Mouse (Mus musculus): ENCODE results near the gene Hecw2. TPM values are rescaled to one million over a fixed set of nuclear protein-coding genes. Genes with fewer than 3 reads are reported as not detected.

Hecw2 gene
- polyA plus RNA-seq, 1 experiment from 2014 or later, result 2.2 TPM

DNA sequence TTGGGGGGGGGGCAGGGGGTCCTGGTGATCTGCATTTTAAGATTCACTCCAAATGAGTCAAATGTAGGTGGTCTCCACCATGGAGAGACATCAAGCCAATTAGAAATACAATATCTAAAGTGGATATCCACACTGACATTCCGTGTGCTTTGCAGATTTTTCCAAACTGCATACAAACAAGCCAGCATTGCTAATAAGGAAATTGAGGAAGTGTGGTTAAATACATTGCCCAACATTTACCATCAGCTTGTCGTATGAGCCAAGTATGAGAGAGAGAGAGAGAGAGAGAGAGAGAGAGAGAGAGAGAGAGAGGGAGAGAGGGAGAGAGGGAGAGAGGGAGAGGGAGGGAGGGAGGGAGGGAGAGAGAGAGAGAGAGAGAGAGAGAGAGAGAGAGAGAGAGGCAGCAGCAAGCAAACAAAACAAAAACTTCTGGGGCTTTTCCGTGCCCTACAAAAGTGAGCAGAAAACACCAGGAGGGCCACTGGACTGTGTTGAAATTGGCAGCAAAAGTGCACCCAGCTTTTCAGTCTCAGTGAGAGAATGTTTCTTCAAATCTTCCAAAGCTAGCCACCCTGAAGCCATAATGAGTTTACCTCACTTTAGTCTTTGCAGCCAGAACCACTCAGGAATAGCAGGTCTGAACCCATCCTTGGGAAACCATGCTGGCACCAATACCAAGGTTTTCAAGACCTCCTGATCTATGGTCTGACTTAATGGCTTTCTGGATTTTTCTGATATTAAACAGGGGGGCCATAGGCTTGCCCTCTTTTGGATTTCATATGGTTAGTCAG lies 376.7 kb downstream of the Hecw2 start:
- TF ChIP-seq CTCF (IDR thresholded peaks at IDR 0.05), result no peak
- ChIA-PET CTCF (interaction anchor here (0.6 to 1.7 kb wide), 5 partner anchors 31 to 71 kb away, joined by 3 to 5 read pairs (median 3); no protein-coding TSS in a partner anchor), POLR2A (interaction anchor here (0.6 to 0.8 kb wide), 2 partner anchors 13 to 28 kb away, joined by 3 read pairs; no protein-coding TSS in a partner anchor)
- in situ Hi-C loops (cut with MboI; ENCODE audit: low pct_unique_long_range_greater_than_20kb), result no loop called here
- ATAC-seq (peak; percentile 68), DNase-seq (ENCODE audit: low read depth, low spot score) (no peak)
- no peaks in the 10 kb centered on the region for H3K27me3 ChIP-seq

DNA sequence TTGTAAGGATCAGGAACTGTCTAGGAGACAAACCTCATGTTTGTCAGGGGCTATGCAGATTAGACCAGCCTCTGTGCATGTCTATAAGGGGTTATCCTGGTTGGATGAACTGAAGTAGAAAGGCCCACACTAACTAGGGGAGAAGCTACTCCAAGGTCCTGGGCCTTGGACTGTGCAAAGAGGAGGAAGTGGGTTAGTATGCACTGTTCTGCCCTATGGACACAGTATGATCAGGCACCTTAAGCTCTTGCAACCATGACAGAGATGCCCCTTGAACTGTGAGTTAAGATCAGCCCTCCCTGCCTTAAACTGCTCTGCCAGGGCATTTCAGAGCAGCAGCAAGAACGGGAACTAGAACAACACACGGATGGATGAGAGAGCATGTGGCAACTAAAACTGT lies 378.6 kb downstream of the Hecw2 start:
- no peak for TF ChIP-seq CTCF (IDR thresholded peaks at IDR 0.05)
- H3K27me3 ChIP-seq, result no peaks in the 10 kb centered on the region
- CTCF ChIA-PET, result interaction anchor here (2.2 kb wide), 1 partner anchor 24 kb away, joined by 6 read pairs; no protein-coding TSS in a partner anchor
- ATAC-seq (no peak), DNase-seq (ENCODE audit: low read depth, low spot score) (no peak)
- in situ Hi-C loops (cut with MboI; ENCODE audit: low pct_unique_long_range_greater_than_20kb), result no loop called here
- POLR2A ChIA-PET, result no interaction called here

- ATAC-seq (no peak), DNase-seq (ENCODE audit: low read depth, low spot score) (no peak)
- ChIA-PET CTCF (no interaction called here), POLR2A (no interaction called here)
- H3K27me3 ChIP-seq, result no peaks in the 10 kb centered on the region
- TF ChIP-seq CTCF (IDR thresholded peaks at IDR 0.05), result no peak
- in situ Hi-C loops (cut with MboI; ENCODE audit: low pct_unique_long_range_greater_than_20kb), result no loop called here
Measured at GRCm38 (mm10) chr1:53814077-53814705, 380.8 kb downstream of the Hecw2 start.

DNA sequence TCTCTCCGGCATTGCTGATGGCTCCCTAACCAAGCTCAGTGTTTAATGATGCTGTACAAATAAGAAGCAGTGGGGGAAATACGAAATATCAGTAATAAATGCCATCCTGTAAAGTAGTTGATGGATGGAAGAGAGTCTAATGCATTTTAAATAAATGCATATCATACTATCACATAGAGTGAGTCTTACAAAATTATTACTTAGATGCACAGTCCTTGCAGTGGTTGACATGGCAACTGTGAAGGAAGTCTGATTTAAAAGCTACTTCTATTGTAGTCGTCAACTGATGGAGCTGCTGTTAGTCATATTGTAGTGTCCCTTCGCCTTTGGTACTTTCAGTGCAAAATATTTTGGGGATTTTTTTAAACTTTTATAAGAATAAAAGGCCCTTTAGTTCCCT lies 383.0 kb downstream of the Hecw2 start:
- no peak for ATAC-seq
- no peak for DNase-seq (ENCODE audit: low read depth, low spot score)
- CTCF ChIA-PET, result no interaction called here
- no peaks in the 10 kb centered on the region for H3K27me3 ChIP-seq
- POLR2A ChIA-PET, result no interaction called here
- no peak for TF ChIP-seq CTCF (IDR thresholded peaks at IDR 0.05)
- in situ Hi-C loops (cut with MboI; ENCODE audit: low pct_unique_long_range_greater_than_20kb), result no loop called here

DNA sequence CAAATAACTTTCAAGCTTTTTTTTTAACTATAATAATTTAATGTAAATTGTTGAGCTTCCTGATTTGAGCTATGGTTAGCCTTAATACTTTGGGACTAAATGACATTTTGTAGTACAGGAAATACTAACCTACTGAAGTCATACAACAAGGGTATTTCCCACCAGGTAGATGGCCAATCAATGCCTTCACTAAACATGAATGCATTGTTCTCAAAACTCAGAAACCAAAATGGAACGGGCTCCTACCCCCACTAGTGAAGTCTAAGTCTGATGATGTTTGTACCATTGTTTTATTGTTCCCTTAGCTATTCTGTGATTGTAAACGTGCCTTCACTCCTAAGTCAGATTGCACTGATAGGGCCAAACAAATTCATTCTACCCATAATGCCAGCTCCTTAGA lies 386.7 kb downstream of the Hecw2 start:
- ChIA-PET POLR2A (no interaction called here), CTCF (interaction anchor here (0.9 to 1.5 kb wide), 4 partner anchors 9 to 19 kb away, joined by 3 read pairs; no protein-coding TSS in a partner anchor)
- DNase-seq (ENCODE audit: low read depth, low spot score), result no peak
- no peak for ATAC-seq
- H3K27me3 ChIP-seq, result no peaks in the 10 kb centered on the region
- no peak for TF ChIP-seq CTCF (IDR thresholded peaks at IDR 0.05)
- in situ Hi-C loops (cut with MboI; ENCODE audit: low pct_unique_long_range_greater_than_20kb), result no loop called here

DNA sequence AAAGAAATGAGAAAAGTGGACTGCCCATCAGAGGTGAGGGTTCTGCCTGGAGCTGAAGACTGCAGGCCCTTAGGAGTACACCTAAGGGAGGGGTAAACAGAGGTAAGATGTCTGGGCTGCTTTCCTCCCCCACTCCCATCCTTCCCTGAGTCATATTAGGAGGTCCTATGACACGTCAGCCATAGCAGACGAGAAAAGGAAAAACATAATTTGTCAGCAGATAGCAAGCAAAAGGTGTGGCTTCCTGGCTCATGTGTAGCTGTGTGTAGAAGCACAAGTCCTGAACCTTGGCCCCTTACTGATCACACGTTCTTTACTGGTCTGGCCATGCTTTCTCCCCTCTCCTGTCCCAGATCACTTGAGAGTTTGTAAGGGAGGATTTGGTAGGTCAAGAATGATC lies 397.2 kb downstream of the Hecw2 start:
- ChIA-PET POLR2A (interaction anchor here (1.1 kb wide), 1 partner anchor 12 kb away, joined by 3 read pairs; the partner anchor contains the start of gene Stk17b), CTCF (no interaction called here)
- no peak for TF ChIP-seq CTCF (IDR thresholded peaks at IDR 0.05)
- no peaks in the 10 kb centered on the region for H3K27me3 ChIP-seq
- in situ Hi-C loops (cut with MboI; ENCODE audit: low pct_unique_long_range_greater_than_20kb), result no loop called here
- DNase-seq (ENCODE audit: low read depth, low spot score), result no peak
- no peak for ATAC-seq

- no peaks in the 10 kb centered on the region for H3K27me3 ChIP-seq
- ChIA-PET POLR2A (interaction anchor here (1.1 kb wide), 1 partner anchor 12 kb away, joined by 3 read pairs; the partner anchor contains the start of gene Stk17b), CTCF (interaction anchor here (1.7 kb wide), 1 partner anchor 11 kb away, joined by 3 read pairs; no protein-coding TSS in a partner anchor)
- TF ChIP-seq CTCF (IDR thresholded peaks at IDR 0.05), result no peak
- DNase-seq (ENCODE audit: low read depth, low spot score), result no peak
- in situ Hi-C loops (cut with MboI; ENCODE audit: low pct_unique_long_range_greater_than_20kb), result no loop called here
- no peak for ATAC-seq
Measured at GRCm38 (mm10) chr1:53797074-53797473, 397.9 kb downstream of the Hecw2 start.

- CTCF ChIA-PET, result interaction anchor here (1.7 kb wide), 1 partner anchor 12 kb away, joined by 3 read pairs; no protein-coding TSS in a partner anchor
- no peak for TF ChIP-seq CTCF (IDR thresholded peaks at IDR 0.05)
- POLR2A ChIA-PET, result no interaction called here
- no peaks in the 10 kb centered on the region for H3K27me3 ChIP-seq
- in situ Hi-C loops (cut with MboI; ENCODE audit: low pct_unique_long_range_greater_than_20kb), result no loop called here
- DNase-seq (ENCODE audit: low read depth, low spot score) (no peak), ATAC-seq (no peak)
Measured at GRCm38 (mm10) chr1:53796271-53796670, 398.7 kb downstream of the Hecw2 start.

GRCm38 (mm10) chr1:53795591-53795990 lies 399.4 kb downstream of the Hecw2 start:
- in situ Hi-C loops (cut with MboI; ENCODE audit: low pct_unique_long_range_greater_than_20kb), result no loop called here
- TF ChIP-seq CTCF (IDR thresholded peaks at IDR 0.05), result no peak
- DNase-seq (ENCODE audit: low read depth, low spot score) (no peak), ATAC-seq (no peak)
- no peaks in the 10 kb centered on the region for H3K27me3 ChIP-seq
- ChIA-PET POLR2A (no interaction called here), CTCF (interaction anchor here (1.7 kb wide), 1 partner anchor 13 kb away, joined by 3 read pairs; no protein-coding TSS in a partner anchor)

GRCm38 (mm10) chr1:53795081-53795480 lies 399.9 kb downstream of the Hecw2 start:
- no peak for TF ChIP-seq CTCF (IDR thresholded peaks at IDR 0.05)
- DNase-seq (ENCODE audit: low read depth, low spot score) (no peak), ATAC-seq (no peak)
- ChIA-PET POLR2A (no interaction called here), CTCF (interaction anchor here (0.9 kb wide), 1 partner anchor 14 kb away, joined by 3 read pairs; no protein-coding TSS in a partner anchor)
- in situ Hi-C loops (cut with MboI; ENCODE audit: low pct_unique_long_range_greater_than_20kb), result no loop called here
- H3K27me3 ChIP-seq, result no peaks in the 10 kb centered on the region

DNA sequence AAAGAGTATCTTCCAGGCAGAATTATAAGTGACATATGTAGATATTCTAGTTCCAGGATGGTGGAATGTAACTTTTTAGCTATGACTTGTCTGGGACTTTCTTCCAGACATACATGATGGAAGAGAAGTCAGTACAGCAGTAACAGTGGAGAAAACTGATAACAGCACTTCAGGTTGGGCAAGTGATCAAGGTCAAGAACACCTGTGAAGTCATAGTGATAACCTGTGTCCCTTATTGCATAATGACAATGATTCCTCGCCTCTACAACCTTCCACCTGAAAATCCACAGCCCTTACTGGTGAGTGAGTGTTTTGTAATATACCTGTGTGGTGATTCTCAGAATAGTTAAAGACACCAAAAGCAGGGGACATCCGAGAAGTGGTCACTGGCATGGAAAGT lies 400.7 kb downstream of the Hecw2 start:
- H3K27me3 ChIP-seq, result no peaks in the 10 kb centered on the region
- DNase-seq (ENCODE audit: low read depth, low spot score) (no peak), ATAC-seq (no peak)
- ChIA-PET CTCF (interaction anchor here (0.7 to 0.9 kb wide), 2 partner anchors 13 kb away, joined by 3 read pairs; no protein-coding TSS in a partner anchor), POLR2A (no interaction called here)
- TF ChIP-seq CTCF (IDR thresholded peaks at IDR 0.05), result no peak
- in situ Hi-C loops (cut with MboI; ENCODE audit: low pct_unique_long_range_greater_than_20kb), result no loop called here
